Mouse (Mus musculus) brain, adult 2 months (tissue): ENCODE data around the gene Krt25.

ENCODE experiments used
- DNase-seq: peaks from one replicate; pipeline ENCODE4 v3.0.0; 2011; ENCODE audit warnings: low read depth, low spot score

The Krt25 gene

GRCm38 (mm10) chr11:99322851-99323250, at the start of gene Krt25:
Gene Krt25, minus strand, starts transcription at chr11:99322951.
- DNase-seq = no peak

DNA sequence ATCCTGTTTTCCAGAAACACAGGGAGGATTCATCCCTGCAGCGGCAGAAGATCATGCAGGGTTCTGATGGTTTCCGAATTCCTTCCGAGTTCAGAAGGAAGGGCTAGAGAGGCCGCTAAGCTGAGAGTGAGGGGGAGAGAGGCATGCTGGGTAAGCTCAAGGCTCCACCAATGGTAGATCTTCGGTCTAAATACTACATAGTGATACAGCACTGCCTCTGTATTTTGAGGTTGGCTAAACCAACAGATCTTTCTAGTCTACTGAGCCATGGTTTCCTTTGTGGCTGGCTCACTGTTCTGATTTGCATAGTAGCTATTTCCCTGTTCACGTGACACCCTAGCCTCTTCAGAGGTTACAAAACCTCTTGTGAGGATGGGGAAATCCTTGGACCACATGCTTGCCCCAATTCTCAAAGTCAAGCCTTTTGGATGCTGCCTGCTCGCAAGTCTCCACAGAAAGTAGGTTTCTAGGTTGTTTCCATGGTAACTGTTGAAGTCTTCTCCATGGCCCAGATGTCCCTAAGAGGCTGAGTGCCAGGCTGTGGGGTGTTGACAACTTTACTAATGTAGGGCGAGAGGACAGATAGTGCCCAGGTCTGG, 47.2 kb upstream of the Krt25 start:
- DNase-seq = peak; percentile 90

DNA sequence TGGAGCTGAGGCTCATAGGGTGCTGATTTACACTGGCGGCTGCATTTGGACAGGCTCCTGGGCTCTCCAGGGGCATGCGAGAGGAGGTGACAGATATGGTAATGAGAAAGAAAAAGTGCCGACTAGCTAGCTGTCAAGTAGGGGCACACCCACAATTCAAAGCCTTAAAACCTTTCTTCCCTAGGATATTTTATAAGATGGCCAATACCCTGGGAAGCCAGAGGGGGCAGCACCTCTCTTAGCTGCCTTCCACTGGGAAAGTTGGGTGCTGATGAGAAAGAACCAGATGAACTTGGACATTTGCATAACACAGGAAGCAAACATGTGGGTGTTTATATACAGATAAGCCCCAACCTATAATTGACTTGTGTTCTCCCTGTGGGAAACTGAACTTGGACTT, 46.5 kb upstream of the Krt25 start:
- DNase-seq = peak; percentile 16

DNA sequence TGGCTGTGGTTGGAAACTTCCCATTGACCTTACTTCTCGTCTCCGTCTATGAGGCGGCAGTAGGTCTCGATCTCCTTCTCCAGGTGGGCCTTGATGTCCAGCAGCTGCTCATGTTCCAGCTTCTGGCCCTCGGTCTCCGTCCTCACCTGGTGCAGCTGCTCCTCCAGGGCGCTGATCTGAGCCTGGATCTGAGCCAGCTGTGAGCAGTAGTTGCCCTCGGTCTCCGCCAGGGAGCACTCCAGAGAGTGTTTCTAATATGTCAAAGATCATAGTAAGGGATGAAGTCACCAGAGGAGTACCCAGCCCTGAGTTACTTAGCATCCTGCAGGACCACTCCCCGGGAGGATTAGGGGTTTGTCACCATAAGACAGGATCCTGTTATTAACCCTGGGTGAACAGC, 44.0 kb upstream of the Krt25 start:
- DNase-seq = no peak

- peak; percentile 77 for DNase-seq
Observed at GRCm38 (mm10) chr11:99364412-99364811, 41.7 kb upstream of the Krt25 start.

DNA sequence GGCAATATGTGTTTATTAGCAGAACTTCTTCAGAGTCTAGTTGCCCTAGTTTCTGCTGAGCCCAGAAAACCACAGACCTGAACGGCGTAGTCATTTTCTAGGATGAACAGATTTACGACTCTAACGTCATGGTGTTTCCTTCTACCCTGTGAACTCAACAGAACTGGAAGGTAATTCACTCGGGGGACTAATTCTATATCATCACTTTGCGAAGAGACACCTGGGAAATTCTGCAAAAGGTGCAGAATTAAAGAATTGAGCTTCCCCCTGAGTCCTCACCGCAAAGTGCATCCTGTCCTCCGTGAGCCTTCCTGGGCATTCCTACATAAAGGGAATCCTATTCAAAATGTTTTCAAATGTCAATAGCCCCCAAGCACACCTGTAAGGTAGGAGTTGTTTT, 38.7 kb upstream of the Krt25 start:
- DNase-seq = no peak

- DNase-seq = no peak
Observed at GRCm38 (mm10) chr11:99351004-99351403, 28.3 kb upstream of the Krt25 start, which contains the start of gene Krt27. Gene Krt27, minus strand, starts transcription at chr11:99351104.

DNA sequence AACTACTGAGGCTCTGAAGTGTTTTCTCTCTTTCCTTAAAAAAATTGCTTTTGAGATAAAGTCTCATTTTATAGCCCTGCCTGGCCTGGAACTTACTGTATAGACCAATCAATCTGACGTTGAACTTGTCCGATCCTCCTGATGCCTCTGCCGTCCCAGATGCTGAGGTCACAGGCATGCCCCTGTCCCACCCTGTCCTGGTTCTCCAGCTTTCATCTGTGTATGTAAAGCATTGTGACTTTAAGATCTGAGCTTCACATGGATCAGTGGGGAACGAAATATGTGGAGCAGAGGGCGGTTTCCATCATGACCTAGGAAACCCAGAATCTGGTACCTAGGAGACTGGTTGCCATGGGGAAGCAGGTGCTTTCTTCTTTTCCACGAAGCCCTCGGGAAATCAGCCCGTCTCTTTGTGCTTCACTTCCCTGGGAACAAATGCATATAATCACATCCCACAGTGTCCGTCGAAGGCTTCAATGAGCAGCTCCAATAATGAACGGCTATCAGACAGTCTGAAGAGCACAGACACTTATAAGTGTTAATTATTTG, 16.6 kb upstream of the Krt25 start:
- DNase-seq = peak; percentile 8

DNA sequence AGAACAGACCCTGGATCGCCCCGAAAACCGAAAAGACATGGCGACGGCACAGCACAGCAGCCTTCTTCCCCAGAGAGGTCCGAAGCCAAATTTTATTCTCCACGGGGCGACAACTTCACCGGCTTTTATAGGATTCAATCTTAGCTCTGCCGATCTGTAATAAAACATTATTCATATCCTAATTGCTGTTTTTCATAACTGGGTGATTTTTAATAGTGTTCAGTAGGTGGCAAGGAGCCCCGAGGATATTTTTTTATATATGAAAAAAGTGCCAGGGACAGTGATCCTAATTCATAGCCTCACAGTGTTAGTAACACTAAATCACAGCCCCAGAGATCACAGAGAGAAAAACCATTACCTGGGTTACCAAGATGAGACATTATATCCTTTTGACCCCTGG, 15.1 kb upstream of the Krt25 start, which contains the start of gene Krt26:
Gene Krt26 (minus strand): TSS at position 101 of the 400 bp plus-strand sequence.
- no peak for DNase-seq

GRCm38 (mm10) chr11:99333426-99333825, 10.7 kb upstream of the Krt25 start:
- peak; percentile 76 for DNase-seq

GRCm38 (mm10) chr11:99329655-99330054, 6.9 kb upstream of the Krt25 start:
- no peak for DNase-seq

- DNase-seq = no peak
Observed at GRCm38 (mm10) chr11:99321094-99321493, 1.7 kb downstream of the Krt25 start.

DNA sequence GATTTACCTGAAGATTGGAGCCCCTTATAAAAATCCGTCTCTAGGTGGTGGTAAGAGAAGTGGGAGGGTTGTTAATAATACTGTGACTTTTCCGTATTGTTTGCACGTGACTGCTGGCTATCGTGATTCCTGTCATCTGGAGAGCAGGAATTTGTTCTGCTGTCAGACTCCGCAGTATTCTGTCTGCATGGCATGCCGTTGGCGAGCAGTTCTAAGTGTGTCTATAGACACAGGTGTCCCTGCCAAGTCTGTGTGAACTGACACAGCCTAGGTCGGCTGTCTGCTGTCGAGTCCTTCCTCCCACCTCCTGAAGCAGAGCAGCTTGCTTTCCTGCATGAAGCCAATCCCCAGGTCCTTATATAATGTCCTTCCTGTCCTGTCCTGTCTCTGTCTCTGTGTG, 3.6 kb downstream of the Krt25 start:
- no peak for DNase-seq

GRCm38 (mm10) chr11:99316543-99316942, 6.2 kb downstream of the Krt25 start:
- DNase-seq = no peak

DNA sequence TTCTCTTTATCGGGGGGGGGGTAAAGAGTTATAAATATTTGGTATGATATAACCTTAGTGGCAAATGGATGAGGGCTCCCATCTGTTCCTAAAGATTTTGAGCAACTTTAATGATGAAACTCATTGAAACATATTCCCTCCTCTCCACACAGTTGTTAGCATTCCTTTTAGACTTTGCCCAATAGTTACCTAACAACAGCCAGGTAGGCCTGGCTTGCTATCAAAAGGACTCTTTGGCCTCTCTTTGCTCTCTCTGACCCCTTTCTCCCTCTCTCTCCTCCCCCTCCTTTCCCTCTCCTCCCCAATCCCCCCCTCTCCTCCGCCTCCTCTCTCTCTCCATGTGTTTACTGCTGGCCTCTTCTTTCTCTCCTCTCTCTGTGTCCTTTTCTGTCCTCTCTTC, 8.2 kb downstream of the Krt25 start:
- no peak for DNase-seq

DNA sequence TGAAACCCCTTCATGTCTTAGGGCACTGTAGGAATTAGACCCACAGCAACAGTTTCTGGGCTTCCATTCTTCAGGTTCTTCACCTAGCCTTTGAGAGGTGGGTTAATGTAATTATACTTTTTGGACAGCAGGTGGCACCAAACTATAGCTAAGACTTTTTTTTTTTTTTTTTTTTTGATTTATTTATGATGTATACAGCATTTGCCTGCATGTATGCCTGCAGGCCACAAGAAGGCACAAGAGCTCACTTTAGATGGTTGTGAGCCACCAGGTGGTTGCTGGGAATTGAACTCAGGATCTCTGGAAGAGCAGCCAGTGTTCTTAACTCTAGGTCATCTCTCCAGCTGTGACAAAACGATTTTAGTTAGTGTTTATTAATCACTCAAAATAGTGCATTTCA, 11.9 kb downstream of the Krt25 start:
- DNase-seq = peak; percentile 60

DNA sequence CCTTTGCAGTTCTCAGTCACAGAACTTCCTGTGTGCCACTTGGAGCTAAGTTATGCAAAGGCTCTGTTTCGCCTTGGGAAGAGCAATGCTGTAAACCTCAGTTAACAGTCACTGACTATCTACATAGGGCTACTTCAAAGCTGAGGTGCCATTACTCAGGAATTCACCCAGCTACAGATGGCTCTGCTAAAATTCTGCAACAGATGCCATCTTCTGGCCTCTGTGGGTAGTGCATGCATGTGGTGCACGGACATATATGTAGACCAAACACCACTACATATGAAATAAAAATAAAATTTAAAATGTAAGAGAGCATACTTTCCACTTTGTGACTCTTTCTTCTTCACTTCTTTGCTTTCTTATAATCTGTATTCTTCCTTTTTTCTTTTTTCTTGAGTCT, 15.2 kb downstream of the Krt25 start:
- DNase-seq = peak; percentile 86

DNA sequence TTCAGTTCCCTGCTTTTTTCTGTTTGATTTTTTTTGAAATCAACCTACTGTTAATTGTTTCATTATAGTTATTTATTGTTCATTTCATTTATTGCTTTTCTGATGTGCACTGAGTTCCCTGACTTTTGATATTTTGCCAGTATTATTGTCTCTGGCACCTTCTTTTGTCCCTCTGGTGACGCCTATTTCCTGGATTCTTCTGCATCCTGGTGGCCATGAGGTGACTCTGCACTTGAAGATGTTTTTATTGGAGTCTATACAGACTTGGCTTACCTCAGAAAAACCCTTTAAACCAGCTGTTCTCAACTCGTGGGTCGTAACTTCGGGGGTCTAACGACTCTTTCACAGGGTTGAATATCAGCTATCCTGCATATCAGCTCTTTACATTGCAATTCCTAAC, 27.7 kb downstream of the Krt25 start:
- peak; percentile 37 for DNase-seq

GRCm38 (mm10) chr11:99292846-99293245, 29.9 kb downstream of the Krt25 start:
- DNase-seq = peak; percentile 92

DNA sequence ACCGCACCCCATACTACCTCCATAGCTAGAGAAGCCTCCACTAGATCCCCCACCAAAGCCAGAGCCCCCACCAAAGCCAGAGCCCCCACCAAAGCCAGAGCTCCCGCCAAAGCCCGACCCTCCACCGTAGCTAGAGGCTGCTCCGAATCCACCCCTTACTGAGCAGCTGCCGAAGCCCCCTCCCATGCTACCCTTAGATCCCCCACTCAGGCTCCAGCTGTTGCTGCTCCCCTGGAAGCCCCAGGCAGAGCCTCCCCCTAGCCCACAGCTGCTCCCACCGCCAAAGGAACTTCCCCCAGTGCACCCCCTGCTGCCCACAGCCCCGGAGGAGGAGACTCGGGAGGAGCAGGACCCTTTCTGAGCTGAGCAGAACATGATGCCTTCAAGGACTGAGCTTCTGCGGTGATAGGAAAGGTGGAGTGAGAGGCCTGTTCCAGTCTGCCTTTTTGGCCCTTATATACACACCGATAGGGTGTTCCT, 37.9 kb downstream of the Krt25 start, which contains the start of gene Krt24:
Gene Krt24 (minus strand): TSS at position 430 of the 480 bp plus-strand sequence.
- DNase-seq = no peak

DNA sequence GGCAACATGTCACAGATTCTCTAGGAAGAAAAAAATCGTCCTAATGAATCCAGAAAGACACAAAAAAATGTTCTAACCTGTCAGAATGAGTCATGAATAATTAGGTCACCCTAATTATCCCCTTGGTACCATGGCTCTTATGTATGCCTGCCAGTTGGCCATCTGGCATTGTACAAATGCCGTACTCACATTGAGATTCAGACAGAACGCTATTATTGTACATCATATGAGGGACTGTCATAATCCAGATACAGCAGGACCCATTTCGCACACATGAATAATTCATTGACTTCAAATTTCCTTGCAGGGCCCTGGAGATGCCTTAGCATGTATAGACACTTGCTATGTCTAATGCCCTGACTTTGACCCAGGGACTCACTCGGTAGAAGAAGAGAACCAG, 38.7 kb downstream of the Krt25 start:
- DNase-seq = peak; percentile 95

GRCm38 (mm10) chr11:99283334-99283733, 39.4 kb downstream of the Krt25 start:
- DNase-seq = no peak

- peak; percentile 83 for DNase-seq
Observed at GRCm38 (mm10) chr11:99281116-99281515, 41.6 kb downstream of the Krt25 start.
